In the genomic region with DNA sequence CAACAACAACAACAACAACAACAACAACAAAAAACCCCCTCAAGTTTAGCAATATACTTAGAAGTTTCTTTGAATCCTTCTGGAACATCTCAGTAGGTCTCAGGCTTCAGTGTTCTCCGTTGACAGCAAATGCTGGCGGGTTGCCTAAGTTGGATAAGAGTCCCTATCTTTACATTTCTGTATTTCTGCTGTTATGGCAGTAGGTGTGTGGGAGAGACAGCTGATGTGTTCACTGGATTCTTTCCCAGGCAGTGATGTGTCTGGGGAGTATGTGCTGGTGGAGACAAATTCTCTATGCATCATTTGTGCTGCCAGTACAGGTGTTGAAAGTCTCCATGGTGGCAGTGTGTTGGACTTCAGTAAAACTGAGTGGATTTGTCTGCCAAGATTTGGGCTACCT, we compare ENCODE assay signal across 33 mouse cellular contexts. TPM values are rescaled to one million over a fixed set of nuclear protein-coding genes. Genes with fewer than 3 reads are reported as not detected.
DNase-seq lines count a peak whose midpoint lies in the region; ATAC-seq lines count a peak whose summit lies in the region.
"Had no signal": no experiment of that assay in that cellular context is flagged by ENCODE, and none has a peak within 500 bp of the region (broad histone marks: within the 10 kb centered on the region; RNA-seq: fewer than 3 reads in every experiment).

No protein-coding gene starts in this region.

- no peak overlapping the region for H3K9ac ChIP-seq in forebrain, embryonic 15.5 days (replicated peaks)
- no peak overlapping the region for H3K9ac ChIP-seq in midbrain, embryonic 13.5 days (replicated peaks)
- H3K9ac ChIP-seq: forebrain, embryonic 13.5 days; hindbrain, embryonic 13.5 days; liver, postnatal 0 days; neural tube, embryonic 12.5 days had no signal

- no peaks in the 10 kb centered on the region for H3K4me1 ChIP-seq in forebrain, embryonic 15.5 days
- no peaks in the 10 kb centered on the region for H3K4me1 ChIP-seq in midbrain, embryonic 13.5 days (replicated peaks)
- H3K4me1 ChIP-seq: forebrain, embryonic 13.5 days; hindbrain, embryonic 13.5 days; neural tube, embryonic 12.5 days had no signal

- DNase-seq in right cerebral cortex, adult 18-20 months: peak; percentile 74
- no peak for DNase-seq in right cerebral cortex, postnatal 4 days
- DNase-seq in left cerebral cortex, adult 18-20 months (ENCODE audit: low spot score in 2 of 2): peak; percentile 64 to 68
- DNase-seq in right cerebral cortex, postnatal 10 days (ENCODE audit: low spot score in 2 of 2): peak; percentile 55
- DNase-seq in ovary, postnatal 36 days (ENCODE audit: low spot score): no peak
- DNase-seq: adrenal gland, postnatal 10 days; cerebellum, adult 9-10 months; gastrocnemius, postnatal 36 days; heart, adult 2 months; kidney, adult 11 months; kidney, postnatal 4 days; liver, postnatal 0 days; lung, postnatal 14 days; retina, postnatal 1 day; thymus, postnatal 36 days had no signal

- 86% methylated on average over 2 of the region's 2 CpGs for WGBS in forebrain, embryonic 15.5 days
- 91% methylated on average over 2 of the region's 2 CpGs for WGBS in midbrain, embryonic 13.5 days

- no peak overlapping the region for H3K27ac ChIP-seq in forebrain, embryonic 15.5 days (replicated peaks)
- no peak overlapping the region for H3K27ac ChIP-seq in midbrain, embryonic 13.5 days
- H3K27ac ChIP-seq: forebrain, embryonic 13.5 days; heart, adult 2 months; hindbrain, embryonic 13.5 days; neural tube, embryonic 12.5 days had no signal

- no peaks in the 10 kb centered on the region for H3K9me3 ChIP-seq in forebrain, embryonic 15.5 days
- no peaks in the 10 kb centered on the region for H3K9me3 ChIP-seq in midbrain, embryonic 13.5 days
- H3K9me3 ChIP-seq: forebrain, embryonic 13.5 days; hindbrain, embryonic 13.5 days; neural tube, embryonic 12.5 days had no signal

- no peak overlapping the region for H3K4me3 ChIP-seq in forebrain, embryonic 15.5 days
- no peak overlapping the region for H3K4me3 ChIP-seq in midbrain, embryonic 13.5 days (replicated peaks)
- H3K4me3 ChIP-seq: forebrain, embryonic 13.5 days; heart, adult 2 months; hindbrain, embryonic 13.5 days; neural tube, embryonic 12.5 days had no signal

- ATAC-seq in forebrain, embryonic 15.5 days (replicated peaks): no peak
- ATAC-seq in midbrain, embryonic 13.5 days: no peak
- ATAC-seq: activated CD4-positive, CD25-positive, alpha-beta regulatory T cell, adult 4 months; forebrain, embryonic 13.5 days; liver, postnatal 0 days had no signal

- no peaks in the 10 kb centered on the region for H3K36me3 ChIP-seq in forebrain, embryonic 15.5 days
- no peaks in the 10 kb centered on the region for H3K36me3 ChIP-seq in midbrain, embryonic 13.5 days
- H3K36me3 ChIP-seq: hindbrain, embryonic 13.5 days; neural tube, embryonic 12.5 days had no signal

- H3K4me2 ChIP-seq in forebrain, embryonic 15.5 days (replicated peaks): no peak overlapping the region
- H3K4me2 ChIP-seq in midbrain, embryonic 13.5 days (replicated peaks): no peak overlapping the region
- H3K4me2 ChIP-seq: forebrain, embryonic 13.5 days; hindbrain, embryonic 13.5 days; midbrain, embryonic 11.5 days; neural tube, embryonic 12.5 days had no signal

- no peaks in the 10 kb centered on the region for H3K27me3 ChIP-seq in forebrain, embryonic 15.5 days
- H3K27me3 ChIP-seq in midbrain, embryonic 13.5 days: no peaks in the 10 kb centered on the region
- H3K27me3 ChIP-seq: forebrain, embryonic 13.5 days; hindbrain, embryonic 13.5 days; neural tube, embryonic 12.5 days had no signal

RNA-seq across cellular contexts. Expression of gene Ptchd1, which starts 22.4 kb away (rescaled TPM):
- total RNA-seq in left cerebral cortex, adult 18-20 months (2021): 10 to 100 TPM; 17.5 to 18.8 TPM
- polyA plus RNA-seq in forebrain, embryonic 15.5 days (2015; fragmentation: Nextera tagmentation; extraction: Ambion mirVana): 2.7 and 2.9 TPM in 2 replicates
- polyA plus RNA-seq in midbrain, embryonic 13.5 days (2015; fragmentation: Nextera tagmentation; extraction: Ambion mirVana): 5.9 and 6.4 TPM in 2 replicates
- total RNA-seq: gastrocnemius, postnatal 36 days; liver, adult 2 months; MEL had no signal
- polyA plus RNA-seq: activated CD4-positive, CD25-positive, alpha-beta regulatory T cell, adult 4 months; liver, adult 2 months; liver, postnatal 0 days had no signal

RNA-seq across cellular contexts. Expression of gene Gm15155, which starts 23.3 kb away (rescaled TPM):
- under 1 TPM in 1 of 2 experiments, not detected in 1; 0.56 TPM for total RNA-seq in left cerebral cortex, adult 18-20 months (2021)
- not detected in 2 replicates for polyA plus RNA-seq in forebrain, embryonic 15.5 days (2015; fragmentation: Nextera tagmentation; extraction: Ambion mirVana)
- polyA plus RNA-seq in midbrain, embryonic 13.5 days (2015; fragmentation: Nextera tagmentation; extraction: Ambion mirVana): not detected in 2 replicates
- total RNA-seq: adrenal gland, postnatal 10 days; gastrocnemius, postnatal 36 days; heart, adult 2 months; heart, postnatal 25 days; layer of hippocampus, postnatal 25 days; liver, adult 2 months; megakaryocyte progenitor cell, adult 5-6 weeks; MEL had no signal
- polyA plus RNA-seq: activated CD4-positive, CD25-positive, alpha-beta regulatory T cell, adult 4 months; brain, embryonic 14.5 days; C2C12; embryonic facial prominence, embryonic 14.5 days; forebrain, embryonic 13.5 days; heart, adult 2 months; heart, embryonic 14.5 days; hindbrain, embryonic 13.5 days; kidney, embryonic 16.5 days; limb, embryonic 11.5 days; liver, adult 2 months; liver, postnatal 0 days; midbrain, embryonic 11.5 days; neural tube, embryonic 12.5 days had no signal

Comparison
In these comparisons a context has a peak if more than half of its experiments do, and no peak if none do; other contexts are left out.
1. DNase-seq: peak in right cerebral cortex, adult 18-20 months (single experiment), left cerebral cortex, adult 18-20 months (2 of 2) and right cerebral cortex, postnatal 10 days (2 of 2); none in right cerebral cortex, postnatal 4 days (single experiment) and ovary, postnatal 36 days (single experiment).